Mouse (Mus musculus): Measurements from ENCODE around the gene Tpbpb.

- TF ChIP-seq CTCF (IDR thresholded peaks at IDR 0.05; ENCODE audit: extremely low read depth, insufficient read depth, insufficient read length, insufficient replicate concordance) (no peak), POLR2A (IDR thresholded peaks at IDR 0.05; ENCODE audit: low read depth, low read length) (no peak)
These were observed 9.1 kb downstream of the Tpbpb start for GRCm38 (mm10) chr13:60895406-60896160.
